12 mouse cellular contexts compared by ENCODE assay signal in genomic region chr17:24453372-24453771, GRCm38 (mm10). TPM values are rescaled to one million over a fixed set of nuclear protein-coding genes. Genes with fewer than 3 reads are reported as not detected.
DNase-seq lines count a peak whose midpoint lies in the region; ATAC-seq lines count a peak whose summit lies in the region.
"Had no signal": no experiment of that assay in that cellular context is flagged by ENCODE, and none has a peak within 500 bp of the region (broad histone marks: within the 10 kb centered on the region; RNA-seq: fewer than 3 reads in every experiment).

No protein-coding gene starts in this region.

- H3K4me2 ChIP-seq in hindbrain, embryonic 14.5 days (replicated peaks), result peak overlapping the region; percentile 72
- no peak overlapping the region for H3K4me2 ChIP-seq in hindbrain, embryonic 16.5 days (ENCODE audit: low read length)
- peak overlapping the region; percentile 57; the same call in 1 of the 2 replicates for H3K4me2 ChIP-seq in embryonic facial prominence, embryonic 12.5 days (replicated peaks)
- H3K4me2 ChIP-seq in midbrain, embryonic 11.5 days, result 0 out of 2 replicates have a peak overlapping the region, but pooled peaks have one; percentile 55

- no peaks in the 10 kb centered on the region for H3K27me3 ChIP-seq in hindbrain, embryonic 14.5 days (ENCODE audit: control insufficient read depth, insufficient read depth, low read length)
- H3K27me3 ChIP-seq in hindbrain, embryonic 16.5 days (replicated peaks; ENCODE audit: control insufficient read depth, insufficient read depth, low read length), result no peaks in the 10 kb centered on the region
- H3K27me3 ChIP-seq in embryonic facial prominence, embryonic 12.5 days, result no peaks in the 10 kb centered on the region
- no peaks in the 10 kb centered on the region for H3K27me3 ChIP-seq in midbrain, embryonic 11.5 days (ENCODE audit: control insufficient read depth, insufficient read depth, low read length)
- H3K27me3 ChIP-seq: Patski had no signal

- peaks cover 14% of the 10 kb centered on the region for H3K4me1 ChIP-seq in hindbrain, embryonic 14.5 days (replicated peaks; ENCODE audit: control insufficient read depth, insufficient read depth, low read length)
- H3K4me1 ChIP-seq in hindbrain, embryonic 16.5 days (ENCODE audit: control insufficient read depth, insufficient read depth, low read depth, low read length), result peaks cover 10% of the 10 kb centered on the region
- peaks cover 12% of the 10 kb centered on the region; the same call in 1 of the 2 replicates for H3K4me1 ChIP-seq in embryonic facial prominence, embryonic 12.5 days
- peaks cover 6% of the 10 kb centered on the region for H3K4me1 ChIP-seq in midbrain, embryonic 11.5 days (ENCODE audit: control insufficient read depth, insufficient read depth, low read length)

- no peaks in the 10 kb centered on the region for H3K9me3 ChIP-seq in hindbrain, embryonic 14.5 days (ENCODE audit: control insufficient read depth, low read length)
- no peaks in the 10 kb centered on the region for H3K9me3 ChIP-seq in hindbrain, embryonic 16.5 days (ENCODE audit: control insufficient read depth, low read length)
- no peaks in the 10 kb centered on the region for H3K9me3 ChIP-seq in embryonic facial prominence, embryonic 12.5 days
- H3K9me3 ChIP-seq in midbrain, embryonic 11.5 days (ENCODE audit: control insufficient read depth, low read length), result no peaks in the 10 kb centered on the region

- no peak overlapping the region for H3K27ac ChIP-seq in hindbrain, embryonic 14.5 days
- no peak overlapping the region for H3K27ac ChIP-seq in hindbrain, embryonic 16.5 days (ENCODE audit: low read depth, low read length)
- no peak overlapping the region for H3K27ac ChIP-seq in embryonic facial prominence, embryonic 12.5 days
- H3K27ac ChIP-seq in midbrain, embryonic 11.5 days (ENCODE audit: low read depth, low read length), result no peak overlapping the region

- H3K36me3 ChIP-seq in hindbrain, embryonic 14.5 days (replicated peaks; ENCODE audit: control insufficient read depth, insufficient read depth), result peaks cover 33% of the 10 kb centered on the region
- H3K36me3 ChIP-seq in hindbrain, embryonic 16.5 days (ENCODE audit: control insufficient read depth, insufficient read depth, low read length), result peaks cover 14% of the 10 kb centered on the region
- H3K36me3 ChIP-seq in embryonic facial prominence, embryonic 12.5 days, result peaks cover 35% of the 10 kb centered on the region
- peaks cover 9% of the 10 kb centered on the region; the same call in 1 of the 2 replicates for H3K36me3 ChIP-seq in midbrain, embryonic 11.5 days (ENCODE audit: control insufficient read depth, insufficient read depth, low read length)

- H3K4me3 ChIP-seq in hindbrain, embryonic 14.5 days (replicated peaks; ENCODE audit: low read length), result no peak overlapping the region
- no peak overlapping the region for H3K4me3 ChIP-seq in hindbrain, embryonic 16.5 days (ENCODE audit: low read length)
- H3K4me3 ChIP-seq in embryonic facial prominence, embryonic 12.5 days, result no peak overlapping the region
- H3K4me3 ChIP-seq in midbrain, embryonic 11.5 days (ENCODE audit: low read depth, low read length), result no peak overlapping the region

- 98% methylated on average over 2 of the region's 2 CpGs for WGBS in hindbrain, embryonic 14.5 days
- 93% methylated on average over 2 of the region's 2 CpGs for WGBS in hindbrain, embryonic 16.5 days
- WGBS in embryonic facial prominence, embryonic 12.5 days, result 87% methylated on average over 2 of the region's 2 CpGs
- 100% methylated on average over 2 of the region's 2 CpGs for WGBS in midbrain, embryonic 11.5 days

- ATAC-seq in CD4-positive, CD25-positive, alpha-beta regulatory T cell, adult 4 months, result no peak
- no peak for ATAC-seq in hindbrain, embryonic 14.5 days (ENCODE audit: low FRiP score)
- ATAC-seq in hindbrain, embryonic 16.5 days, result no peak
- no peak for ATAC-seq in embryonic facial prominence, embryonic 12.5 days (ENCODE audit: insufficient number of reproducible peaks, insufficient read depth, low FRiP score, low TSS enrichment)
- no peak for ATAC-seq in midbrain, embryonic 11.5 days (ENCODE audit: low FRiP score)
- ATAC-seq: Patski had no signal

- peak; percentile 44 for DNase-seq in CD4-positive, CD25-positive, alpha-beta regulatory T cell, adult 2 months (ENCODE audit: low read depth, low spot score)
- DNase-seq in hindbrain, embryonic 14.5 days (ENCODE audit: low spot score), result no peak
- DNase-seq in midbrain, embryonic 11.5 days (ENCODE audit: low spot score, missing footprints), result no peak
- DNase-seq in testis, postnatal 14 days (ENCODE audit: low spot score), result no peak
- no peak for DNase-seq in cerebellum, adult 9-11 months
- DNase-seq: embryo, embryonic 11 days; gastrocnemius, postnatal 25 days; lung, adult 2 months had no signal

- no peak overlapping the region for H3K9ac ChIP-seq in hindbrain, embryonic 14.5 days
- no peak overlapping the region for H3K9ac ChIP-seq in hindbrain, embryonic 16.5 days (ENCODE audit: low read depth, low read length)
- H3K9ac ChIP-seq in embryonic facial prominence, embryonic 12.5 days, result no peak overlapping the region
- H3K9ac ChIP-seq in midbrain, embryonic 11.5 days (ENCODE audit: low read length), result no peak overlapping the region; the same call in 1 of the 2 replicates

RNA-seq across cellular contexts. Expression of gene Dnase1l2, which starts 10.5 kb away (rescaled TPM):
- polyA plus RNA-seq in CD4-positive, CD25-positive, alpha-beta regulatory T cell, adult 4 months (2017; shearing (Covaris generic)), result 1 to 10 TPM; 7.4 to 8.3 TPM
- polyA plus RNA-seq in hindbrain, embryonic 14.5 days (2014; fragmentation: Nextera tagmentation; extraction: Ambion mirVana), result 3.6 and 6.0 TPM in 2 replicates
- polyA plus RNA-seq in hindbrain, embryonic 16.5 days (2015; fragmentation: Nextera tagmentation; extraction: Ambion mirVana), result 6.1 and 9.4 TPM in 2 replicates
- 3.2 and 3.6 TPM in 2 replicates for polyA plus RNA-seq in embryonic facial prominence, embryonic 12.5 days (2016; fragmentation: Nextera tagmentation; extraction: Ambion mirVana)
- polyA plus RNA-seq in midbrain, embryonic 11.5 days (2014; fragmentation: Nextera tagmentation; extraction: Ambion mirVana), result 1.7 and 2.1 TPM in 2 replicates

RNA-seq across cellular contexts. Expression of gene E4f1, which starts 16.7 kb away (rescaled TPM):
- 10 to 100 TPM; 34.3 to 62.8 TPM for polyA plus RNA-seq in CD4-positive, CD25-positive, alpha-beta regulatory T cell, adult 4 months (2017; shearing (Covaris generic))
- polyA plus RNA-seq in hindbrain, embryonic 14.5 days (2014; fragmentation: Nextera tagmentation; extraction: Ambion mirVana), result 20.6 and 25.8 TPM in 2 replicates
- 42.3 and 43.5 TPM in 2 replicates for polyA plus RNA-seq in hindbrain, embryonic 16.5 days (2015; fragmentation: Nextera tagmentation; extraction: Ambion mirVana)
- polyA plus RNA-seq in embryonic facial prominence, embryonic 12.5 days (2016; fragmentation: Nextera tagmentation; extraction: Ambion mirVana), result 38.4 and 43.2 TPM in 2 replicates
- polyA plus RNA-seq in midbrain, embryonic 11.5 days (2014; fragmentation: Nextera tagmentation; extraction: Ambion mirVana), result 10.2 and 14.7 TPM in 2 replicates

RNA-seq across cellular contexts. Expression of gene Pgp, which starts 16.8 kb away (rescaled TPM):
- polyA plus RNA-seq in CD4-positive, CD25-positive, alpha-beta regulatory T cell, adult 4 months (2017; shearing (Covaris generic)), result 1 to 10 TPM; 4.1 to 5.3 TPM
- 71.2 and 73.5 TPM in 2 replicates for polyA plus RNA-seq in hindbrain, embryonic 14.5 days (2014; fragmentation: Nextera tagmentation; extraction: Ambion mirVana)
- 83.9 and 85.4 TPM in 2 replicates for polyA plus RNA-seq in hindbrain, embryonic 16.5 days (2015; fragmentation: Nextera tagmentation; extraction: Ambion mirVana)
- 52.3 and 54.9 TPM in 2 replicates for polyA plus RNA-seq in embryonic facial prominence, embryonic 12.5 days (2016; fragmentation: Nextera tagmentation; extraction: Ambion mirVana)
- 60.6 and 67.6 TPM in 2 replicates for polyA plus RNA-seq in midbrain, embryonic 11.5 days (2014; fragmentation: Nextera tagmentation; extraction: Ambion mirVana)

RNA-seq across cellular contexts. Expression of gene Bricd5, which starts 20.3 kb away (rescaled TPM):
- not detected for polyA plus RNA-seq in CD4-positive, CD25-positive, alpha-beta regulatory T cell, adult 4 months (2017; shearing (Covaris generic))
- polyA plus RNA-seq in hindbrain, embryonic 14.5 days (2014; fragmentation: Nextera tagmentation; extraction: Ambion mirVana), result 0.75 TPM in 1 of 2 replicates, not detected in the other
- 0.65 and 1.2 TPM in 2 replicates for polyA plus RNA-seq in hindbrain, embryonic 16.5 days (2015; fragmentation: Nextera tagmentation; extraction: Ambion mirVana)
- polyA plus RNA-seq in embryonic facial prominence, embryonic 12.5 days (2016; fragmentation: Nextera tagmentation; extraction: Ambion mirVana), result 1.7 TPM in 1 of 2 replicates, not detected in the other
- polyA plus RNA-seq in midbrain, embryonic 11.5 days (2014; fragmentation: Nextera tagmentation; extraction: Ambion mirVana), result 0.32 TPM in 1 of 2 replicates, not detected in the other

RNA-seq across cellular contexts. Expression of gene Mlst8, which starts 25.5 kb away (rescaled TPM):
- polyA plus RNA-seq in CD4-positive, CD25-positive, alpha-beta regulatory T cell, adult 4 months (2017; shearing (Covaris generic)), result 10 to 100 TPM; 14.3 to 25.8 TPM
- polyA plus RNA-seq in hindbrain, embryonic 14.5 days (2014; fragmentation: Nextera tagmentation; extraction: Ambion mirVana), result 30.2 and 31.1 TPM in 2 replicates
- polyA plus RNA-seq in hindbrain, embryonic 16.5 days (2015; fragmentation: Nextera tagmentation; extraction: Ambion mirVana), result 36.2 and 39.3 TPM in 2 replicates
- 32.8 and 35.0 TPM in 2 replicates for polyA plus RNA-seq in embryonic facial prominence, embryonic 12.5 days (2016; fragmentation: Nextera tagmentation; extraction: Ambion mirVana)
- polyA plus RNA-seq in midbrain, embryonic 11.5 days (2014; fragmentation: Nextera tagmentation; extraction: Ambion mirVana), result 28.9 and 30.3 TPM in 2 replicates
